Mouse (Mus musculus) bone marrow macrophage, adult 2 months (primary cell): Measurements from ENCODE around the gene Slit3.

Experiments used
- CTCF ChIP-seq: IDR thresholded peaks from 2 replicates; pipeline ENCODE4 v1.5.1; 2012; ENCODE audit warnings: low read depth, mild to moderate bottlenecking, low read length, moderate library complexity
- POLR2A ChIP-seq: IDR thresholded peaks from 2 replicates; pipeline ENCODE4 v1.6.1; 2012; ENCODE audit warnings: mild to moderate bottlenecking, low read depth, low read length, borderline replicate concordance

DNA sequence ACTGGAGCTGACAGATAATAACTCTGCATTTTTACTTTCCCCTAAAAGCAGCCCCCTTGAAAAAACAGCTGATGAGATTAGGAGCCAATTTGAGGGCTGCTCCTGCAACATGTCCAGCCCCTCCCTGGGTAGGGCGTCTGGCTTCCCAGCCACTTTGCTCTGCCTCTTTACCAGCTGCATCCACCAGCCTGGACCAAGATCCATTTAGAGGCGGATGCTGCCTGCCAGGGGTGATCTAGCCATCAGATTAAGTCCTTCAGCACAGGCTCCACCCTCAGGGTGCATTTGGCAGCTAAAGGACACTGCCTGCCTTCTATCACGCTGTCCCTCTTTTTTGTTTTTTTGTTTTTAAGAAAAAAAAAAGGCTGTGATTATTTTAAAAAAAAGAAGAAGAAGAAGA lies 493.5 kb downstream of the Slit3 start:
- TF ChIP-seq CTCF (no peak), POLR2A (no peak)
